9 mouse cellular contexts compared by ENCODE assay signal in the genomic region with DNA sequence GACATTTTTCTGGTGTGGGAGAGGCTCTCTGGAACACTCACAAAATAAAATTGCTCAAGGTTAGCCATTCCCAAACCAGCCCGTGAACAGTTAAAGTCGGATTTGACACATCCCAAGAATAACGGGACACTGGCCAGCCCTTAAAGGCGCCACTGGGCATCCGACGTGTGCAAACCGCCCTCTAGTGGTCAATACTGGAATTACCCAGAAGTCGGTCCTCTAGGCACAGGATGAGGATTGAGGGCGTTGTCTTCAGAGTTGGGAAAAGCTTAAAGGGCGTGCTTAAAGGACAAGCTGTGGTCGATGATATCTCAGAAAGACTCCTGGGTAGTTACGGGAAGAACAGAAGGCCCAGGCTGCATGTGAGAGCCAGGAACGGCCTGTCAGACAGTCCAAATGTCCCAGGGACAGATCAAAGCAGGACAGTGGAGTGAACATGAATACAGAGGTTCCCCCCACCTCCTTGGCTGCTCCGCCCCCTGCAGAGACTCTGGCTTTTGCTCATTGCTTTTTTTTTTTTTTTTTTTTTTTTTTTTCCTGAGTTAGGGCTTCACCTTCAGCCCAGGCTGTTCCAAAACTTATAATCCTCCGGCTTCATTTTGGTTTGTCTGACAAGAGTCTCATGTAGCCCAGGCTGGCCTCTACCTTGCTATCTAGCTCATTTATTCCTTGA.
DNase-seq lines count a peak whose midpoint lies in the region; ATAC-seq lines count a peak whose summit lies in the region.
"Had no signal": no experiment of that assay in that cellular context is flagged by ENCODE, and none has a peak within 500 bp of the region (broad histone marks: within the 10 kb centered on the region; RNA-seq: fewer than 3 reads in every experiment).

No protein-coding gene starts in this region.

- H3K27me3 ChIP-seq in embryonic facial prominence, embryonic 14.5 days (replicated peaks; ENCODE audit: control insufficient read depth, insufficient read depth, low read length) = no peaks in the 10 kb centered on the region
- no peaks in the 10 kb centered on the region for H3K27me3 ChIP-seq in heart, embryonic 10.5 days (ENCODE audit: insufficient read depth, poor library complexity, severe bottlenecking)
- H3K27me3 ChIP-seq: hindbrain, embryonic 15.5 days had no signal

- peak overlapping the region; percentile 33; the same call in 1 of the 2 replicates for H3K4me2 ChIP-seq in embryonic facial prominence, embryonic 14.5 days (ENCODE audit: low read depth, low read length)
- H3K4me2 ChIP-seq: hindbrain, embryonic 15.5 days had no signal

- no peak overlapping the region for H3K9ac ChIP-seq in embryonic facial prominence, embryonic 14.5 days (ENCODE audit: low read depth, low read length)
- H3K9ac ChIP-seq: hindbrain, embryonic 15.5 days had no signal

- H3K4me1 ChIP-seq in embryonic facial prominence, embryonic 14.5 days (ENCODE audit: control insufficient read depth, insufficient read depth, low read length) = peaks cover 15% of the 10 kb centered on the region
- H3K4me1 ChIP-seq in heart, embryonic 10.5 days = peaks cover 46% of the 10 kb centered on the region

- DNase-seq in CD8-positive naive resting alpha-beta T cell, adult 2 months (ENCODE audit: low read depth in 2 of 2, low spot score in 2 of 2) = peak; percentile 70 to 72
- DNase-seq in adrenal gland, postnatal 25 days = peak; percentile 77
- DNase-seq in embryonic facial prominence, embryonic 14.5 days (ENCODE audit: low spot score) = peak; percentile 92
- DNase-seq in heart, embryonic 10.5 days (ENCODE audit: low spot score) = peak; percentile 89
- DNase-seq in kidney, postnatal 4 days = peak; percentile 87 to 91
- peak; percentile 80 to 89 for DNase-seq in lung, adult 18-20 months
- peak; percentile 67 for DNase-seq in ovary, postnatal 36 days (ENCODE audit: low spot score)
- peak; percentile 72 for DNase-seq in thymus, postnatal 25 days

- H3K27ac ChIP-seq in embryonic facial prominence, embryonic 14.5 days (replicated peaks; ENCODE audit: low read depth, low read length) = no peak overlapping the region
- H3K27ac ChIP-seq in heart, embryonic 10.5 days = no peak overlapping the region
- H3K27ac ChIP-seq: hindbrain, embryonic 15.5 days had no signal

- WGBS in embryonic facial prominence, embryonic 14.5 days = 12% methylated on average over 15 of the region's 15 CpGs
- WGBS in heart, embryonic 10.5 days = 14% methylated on average over 15 of the region's 15 CpGs

- ATAC-seq in embryonic facial prominence, embryonic 14.5 days (ENCODE audit: low read depth) = peak; percentile 23; the same call in 1 of the 2 replicates

- no peaks in the 10 kb centered on the region for H3K9me3 ChIP-seq in embryonic facial prominence, embryonic 14.5 days (ENCODE audit: control insufficient read depth, low read length)
- H3K9me3 ChIP-seq in heart, embryonic 10.5 days = no peaks in the 10 kb centered on the region
- H3K9me3 ChIP-seq: hindbrain, embryonic 15.5 days had no signal

- H3K4me3 ChIP-seq in embryonic facial prominence, embryonic 14.5 days (ENCODE audit: low read depth, low read length) = no peak overlapping the region
- H3K4me3 ChIP-seq in heart, embryonic 10.5 days = no peak overlapping the region
- H3K4me3 ChIP-seq: hindbrain, embryonic 15.5 days had no signal

- peaks cover 3% of the 10 kb centered on the region; the same call in 1 of the 2 replicates for H3K36me3 ChIP-seq in embryonic facial prominence, embryonic 14.5 days (ENCODE audit: control insufficient read depth, insufficient read depth, low read length)
- H3K36me3 ChIP-seq in heart, embryonic 10.5 days = peaks cover 4% of the 10 kb centered on the region; the same call in 1 of the 2 replicates
- H3K36me3 ChIP-seq: hindbrain, embryonic 15.5 days had no signal
